Mouse (Mus musculus): ENCODE measurements around the gene Tmem119.

DNA sequence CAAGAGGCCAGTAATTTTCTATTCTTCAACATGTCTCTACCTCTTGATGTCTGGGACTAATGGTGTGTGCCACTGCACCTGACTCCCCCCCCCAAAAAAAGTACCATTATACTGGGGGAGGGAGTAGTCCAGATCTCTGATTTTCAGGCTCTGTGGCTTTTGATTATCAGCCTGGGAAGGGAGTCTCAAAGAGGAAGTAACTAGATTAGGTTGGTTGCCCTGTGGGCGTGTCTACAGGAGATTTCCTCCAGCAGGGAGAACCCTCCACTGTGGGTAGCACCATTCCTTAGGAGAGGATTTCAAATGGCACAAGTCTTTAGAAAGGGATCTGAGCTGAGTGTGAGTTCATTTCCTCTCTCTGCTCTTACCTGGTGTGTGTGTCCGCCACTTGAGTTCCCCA lies 12.3 kb upstream of the Tmem119 start:
- TF ChIP-seq ZMIZ1 (IDR thresholded peaks at IDR 0.05; ENCODE audit: low read depth, low read length) (no peak), POLR2A (IDR thresholded peaks at IDR 0.05; ENCODE audit: control insufficient read depth in 1 of 2, insufficient read depth in 1 of 2, low read depth in 1 of 2, low read length in 2 of 2, poor library complexity in 1 of 2) (no peak), POLR2AphosphoS2 (IDR thresholded peaks at IDR 0.05; ENCODE audit: low read length) (no peak), E2F4 (IDR thresholded peaks at IDR 0.05; ENCODE audit: borderline replicate concordance, low read depth, low read length) (no peak), MAX (IDR thresholded peaks at IDR 0.05; ENCODE audit: low read length) (no peak), CTCF (IDR thresholded peaks at IDR 0.05 in 2 of 3, conservative IDR thresholded peaks at IDR 0.05 in 1 of 3; ENCODE audit: control insufficient read depth in 1 of 3, insufficient read depth in 1 of 3, low read depth in 2 of 3, low read length in 3 of 3, poor library complexity in 1 of 3, severe bottlenecking in 1 of 3) (no peak), BHLHE40 (IDR thresholded peaks at IDR 0.05; ENCODE audit: borderline replicate concordance, low read depth, low read length) (no peak), EP300 (IDR thresholded peaks at IDR 0.05; ENCODE audit: low read depth in 1 of 2, low read length in 2 of 2) (peak in 1 of 2 experiments; percentile 28; a peak in 1 of 4 replicates), CHD2 (IDR thresholded peaks at IDR 0.05; ENCODE audit: low read length) (no peak), NELFE (IDR thresholded peaks at IDR 0.05; ENCODE audit: low read depth, low read length) (no peak), TCF12 (IDR thresholded peaks at IDR 0.05; ENCODE audit: low read depth, low read length) (0 out of 2 replicates have a peak, but pooled peaks have one; percentile 23), GATA1 (IDR thresholded peaks at IDR 0.05; ENCODE audit: low read depth, low read length) (peak; percentile 49; the same call in 1 of the 2 replicates)

All from MEL (cell line).